Mouse (Mus musculus) urinary bladder, postnatal 14 days (tissue): ENCODE measurements around the gene Kctd7.

ENCODE experiments used
- DNase-seq: peaks from one replicate; pipeline ENCODE4 v3.0.0; 2021; ENCODE audit warnings: low spot score

The Kctd7 gene

DNA sequence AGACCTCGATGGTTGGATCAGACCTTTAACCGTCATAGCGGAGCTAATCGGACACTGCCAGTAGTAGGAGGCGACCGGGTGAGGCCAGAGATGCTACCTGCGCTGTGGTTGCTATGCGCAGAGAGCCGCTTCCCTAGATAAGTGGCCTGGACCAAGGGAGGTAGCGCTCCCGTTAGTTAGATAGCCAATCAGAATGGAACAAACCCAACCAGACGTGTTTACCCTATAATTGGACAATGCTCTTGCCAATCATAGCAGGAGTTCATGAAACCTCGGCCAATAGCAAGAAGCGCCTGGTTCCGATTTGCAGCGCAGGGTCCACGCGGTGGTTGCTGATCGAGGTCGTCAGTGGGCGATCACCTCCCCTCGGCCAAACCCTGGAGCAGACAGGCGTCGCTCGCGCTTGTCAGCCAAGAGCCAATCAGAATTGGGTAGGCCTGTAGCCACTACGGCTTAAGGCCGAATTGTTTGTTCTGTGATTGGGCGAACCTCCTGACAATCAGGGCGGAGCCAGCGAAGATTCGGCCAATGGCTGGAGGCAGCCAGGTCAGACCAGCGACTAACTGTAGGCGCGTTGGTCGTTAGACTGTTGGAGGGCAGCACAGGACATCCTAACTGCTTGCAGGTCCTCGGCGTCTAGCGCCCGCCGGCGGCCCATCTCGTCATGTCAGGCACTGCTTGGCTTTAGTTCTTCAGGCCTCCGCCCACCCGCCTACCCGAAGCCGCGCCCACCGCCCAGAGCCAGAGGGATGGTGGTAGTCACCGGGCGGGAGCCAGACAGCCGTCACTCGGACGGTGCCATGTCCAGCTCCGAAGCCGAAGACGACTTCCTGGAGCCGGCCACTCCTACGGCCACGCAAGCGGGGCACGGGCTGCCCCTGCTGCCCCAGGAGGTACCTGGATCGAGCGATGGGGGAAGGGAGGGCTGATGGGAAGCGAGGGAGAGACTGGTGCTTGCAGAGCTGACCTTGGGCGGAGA is at the start of gene Kctd7:
Gene Kctd7 (plus strand): TSS at position 528 of the 979 bp plus-strand sequence.
- peak; percentile 97 for DNase-seq

DNA sequence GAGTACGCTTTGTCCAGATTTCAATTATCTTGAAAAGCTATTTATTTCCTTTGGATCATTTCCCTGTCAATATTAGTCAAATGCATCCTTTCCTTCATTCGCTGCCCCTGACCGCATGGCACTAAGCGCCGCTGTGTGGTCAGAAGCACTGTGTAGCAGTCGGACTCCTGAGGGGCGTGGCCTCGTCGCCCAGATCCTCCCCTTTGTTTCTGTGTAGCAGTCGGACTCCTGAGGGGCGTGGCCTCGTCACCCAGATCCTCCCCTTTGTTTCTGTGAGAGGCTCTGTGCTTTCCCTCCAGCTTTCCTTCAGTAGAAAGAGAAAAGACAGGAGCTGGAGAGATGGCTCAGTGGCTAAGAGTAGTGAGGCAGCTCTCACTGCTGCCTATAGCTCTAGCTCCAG is 47.9 kb upstream of the Kctd7 start:
- DNase-seq: no peak

DNA sequence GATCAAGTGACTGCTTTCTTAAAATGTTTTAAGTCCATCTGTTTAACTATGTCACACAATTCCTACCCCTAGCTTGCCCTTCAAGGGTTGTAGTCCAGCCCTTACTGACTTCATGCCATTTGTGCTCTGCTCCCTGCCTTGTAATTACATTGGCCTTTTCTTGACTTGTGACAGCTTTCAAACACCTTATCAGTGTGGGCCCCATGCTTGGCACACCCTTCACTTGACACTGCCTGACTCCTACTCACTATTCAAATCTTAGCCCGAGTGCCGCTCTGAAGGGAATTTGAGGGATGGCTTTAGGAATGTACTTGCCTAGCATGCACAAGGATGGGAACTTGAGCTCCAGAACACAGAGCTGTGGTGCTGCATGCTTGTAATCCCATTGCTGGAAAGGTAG is 46.8 kb upstream of the Kctd7 start:
- DNase-seq: no peak

DNA sequence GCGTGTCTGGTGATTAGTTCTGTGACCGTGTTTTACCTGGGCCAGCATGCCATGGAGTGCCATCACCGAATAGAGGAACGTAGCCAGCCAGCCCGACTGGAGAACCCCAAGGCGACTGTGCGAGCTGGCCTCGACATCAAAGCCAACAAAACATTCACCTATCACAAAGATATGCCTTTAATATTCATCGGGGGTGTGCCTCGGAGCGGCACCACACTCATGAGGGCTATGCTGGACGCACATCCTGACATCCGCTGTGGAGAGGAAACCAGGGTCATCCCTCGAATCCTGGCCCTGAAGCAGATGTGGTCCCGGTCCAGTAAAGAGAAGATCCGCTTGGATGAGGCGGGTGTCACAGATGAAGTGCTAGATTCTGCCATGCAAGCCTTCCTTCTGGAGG is 42.9 kb upstream of the Kctd7 start:
- DNase-seq: no peak

DNA sequence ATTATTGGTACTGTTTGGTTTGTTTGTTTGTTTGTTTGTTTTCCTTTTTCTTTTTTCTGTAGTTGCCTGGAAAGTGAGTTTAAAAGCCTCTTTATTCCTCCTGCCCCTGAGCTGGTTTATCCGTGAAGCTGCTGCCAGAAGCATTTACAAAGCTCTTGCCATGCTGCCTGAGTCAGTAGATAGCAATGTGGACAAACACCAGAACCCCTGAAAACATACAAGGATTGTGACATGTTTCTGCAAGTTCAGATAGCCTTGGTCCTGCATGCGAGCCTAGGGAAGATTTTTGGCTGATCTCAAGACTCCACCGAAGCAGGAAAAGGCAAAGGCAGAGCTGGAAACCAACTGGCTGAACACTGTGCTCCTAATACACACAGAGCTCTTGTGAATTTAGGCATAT is 35.3 kb upstream of the Kctd7 start:
- DNase-seq: peak; percentile 37

DNA sequence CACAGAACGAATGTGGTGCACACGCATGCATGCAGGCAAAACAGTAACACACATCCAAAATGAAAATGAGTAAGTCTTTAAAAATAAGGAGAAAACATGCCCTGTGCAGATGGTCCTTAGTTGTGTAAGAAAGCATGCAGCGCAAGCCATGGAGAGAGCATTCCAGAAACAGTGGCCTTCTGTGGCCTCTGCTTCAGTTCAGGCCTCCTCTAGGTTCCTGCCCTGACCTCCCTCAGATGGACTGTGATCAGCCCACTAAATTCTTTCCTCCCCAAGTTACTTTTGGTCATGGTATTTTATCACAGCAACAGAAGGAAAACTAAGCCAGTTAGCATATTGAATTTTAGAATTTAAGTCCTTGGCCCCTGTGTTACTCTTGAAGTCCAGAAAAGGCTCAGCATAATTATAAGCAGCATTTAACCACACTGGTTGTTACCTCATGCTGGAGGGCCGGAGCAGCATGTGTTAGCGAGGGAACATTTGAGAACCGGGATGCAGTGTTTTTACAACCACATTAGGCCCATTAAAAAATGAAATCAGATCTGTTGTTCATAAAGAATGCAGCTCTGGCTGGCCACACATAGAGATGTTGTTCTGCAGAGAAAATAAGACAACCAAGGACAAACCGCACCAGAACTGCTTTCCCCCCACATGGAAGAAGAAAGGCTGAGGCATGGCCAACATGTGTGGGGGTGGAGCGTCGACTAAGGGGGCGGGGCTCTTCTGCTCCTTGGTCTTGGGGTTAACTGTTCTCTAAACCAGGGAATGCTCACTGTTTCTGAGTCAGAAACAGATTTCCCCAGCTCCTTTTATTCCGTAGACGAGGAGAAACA is 33.8 kb upstream of the Kctd7 start:
- DNase-seq: no peak

DNA sequence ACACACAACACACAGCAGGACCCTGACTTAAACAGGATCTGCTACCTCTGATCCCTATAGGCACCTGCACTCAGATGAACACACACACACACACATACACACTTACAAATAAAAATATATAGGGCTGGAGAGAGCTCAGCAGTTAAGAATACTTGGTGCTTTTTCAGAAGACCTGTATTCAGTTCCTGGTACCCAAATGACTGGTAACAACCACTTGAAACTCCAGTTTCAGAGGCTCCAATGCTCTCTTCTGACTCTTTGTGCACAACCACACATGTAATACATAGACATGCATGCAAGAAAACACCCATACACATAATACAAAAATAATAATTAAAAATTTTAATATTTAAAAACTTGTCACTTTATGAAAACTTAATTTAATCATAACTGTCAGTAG is 32.0 kb upstream of the Kctd7 start:
- DNase-seq: no peak

DNA sequence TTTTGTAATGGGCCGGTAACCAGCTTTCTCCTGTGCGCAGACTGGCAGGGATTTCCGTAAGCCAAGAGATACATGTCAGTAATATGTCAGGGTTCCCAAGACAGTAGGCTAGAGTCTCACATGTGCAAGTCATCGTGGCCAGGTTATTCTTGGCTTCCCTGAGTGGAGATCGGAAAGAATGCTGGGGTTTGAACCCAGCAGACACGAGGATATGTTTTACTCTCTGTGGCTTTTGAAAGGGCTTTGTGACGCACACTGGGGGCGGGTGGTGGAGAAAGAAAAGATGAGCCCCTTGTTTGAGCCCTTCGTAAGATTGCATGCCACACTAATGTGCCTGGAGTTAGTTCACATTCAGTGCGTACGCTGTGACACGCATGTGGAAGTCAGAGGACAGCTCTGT is 28.5 kb upstream of the Kctd7 start:
- DNase-seq: no peak

DNA sequence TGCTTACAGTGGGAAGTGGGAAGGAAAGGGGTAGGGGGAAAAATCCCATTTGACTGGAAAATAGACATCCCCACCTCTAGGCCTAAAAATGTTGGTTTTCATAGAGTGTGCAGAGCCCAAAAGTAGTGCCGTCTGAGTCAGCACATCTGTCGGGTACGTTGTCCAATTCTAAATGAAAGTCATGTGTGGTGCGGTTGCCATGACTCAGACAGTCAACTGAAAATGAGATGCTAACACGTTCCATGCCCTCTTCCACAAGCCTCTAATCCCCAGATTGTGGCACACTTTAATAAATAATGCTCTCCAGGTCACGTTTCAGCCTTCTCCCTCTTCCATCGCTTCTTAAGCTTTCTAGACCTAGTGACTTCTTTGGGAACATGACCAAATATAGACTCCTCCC is 27.8 kb upstream of the Kctd7 start:
- DNase-seq: no peak

DNA sequence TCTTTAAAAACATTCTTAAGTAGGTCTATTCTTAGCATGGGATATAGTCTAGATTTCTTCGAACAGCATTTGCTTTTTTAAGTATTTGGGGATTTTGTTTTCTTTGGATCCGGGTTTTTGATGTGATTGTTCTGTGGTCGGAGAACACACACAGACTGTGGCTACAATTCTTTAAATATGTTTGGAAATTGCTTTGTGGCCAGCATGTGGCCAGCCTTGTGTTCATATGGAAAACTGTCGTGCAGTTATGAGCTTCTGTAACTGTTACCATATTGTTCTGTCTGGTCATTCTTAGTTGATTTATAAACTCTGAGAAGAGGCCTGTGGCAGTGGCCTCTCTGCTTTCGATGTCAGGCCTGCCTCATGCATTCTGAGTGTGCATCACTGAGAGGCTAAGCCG is 26.7 kb upstream of the Kctd7 start:
- DNase-seq: no peak

DNA sequence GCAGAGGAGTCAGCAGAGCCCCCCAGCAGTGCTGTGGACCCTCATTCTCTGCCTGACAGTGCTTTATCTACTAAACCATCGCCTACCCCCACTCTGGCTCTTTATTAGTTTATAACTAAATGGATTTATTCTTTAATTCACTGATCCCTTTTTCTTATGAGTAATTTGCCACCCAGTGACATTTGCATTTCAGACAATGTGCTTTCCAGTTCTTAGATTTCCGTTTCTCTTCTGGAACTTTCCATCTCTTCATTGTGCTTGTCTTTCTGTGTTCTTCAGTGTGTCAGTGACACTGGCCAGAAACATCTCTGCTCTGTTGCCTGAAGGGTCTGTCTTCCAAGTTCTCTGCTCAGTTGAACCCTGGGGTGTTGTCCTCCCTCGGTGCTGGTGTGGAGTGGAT is 25.4 kb upstream of the Kctd7 start:
- no peak for DNase-seq

DNA sequence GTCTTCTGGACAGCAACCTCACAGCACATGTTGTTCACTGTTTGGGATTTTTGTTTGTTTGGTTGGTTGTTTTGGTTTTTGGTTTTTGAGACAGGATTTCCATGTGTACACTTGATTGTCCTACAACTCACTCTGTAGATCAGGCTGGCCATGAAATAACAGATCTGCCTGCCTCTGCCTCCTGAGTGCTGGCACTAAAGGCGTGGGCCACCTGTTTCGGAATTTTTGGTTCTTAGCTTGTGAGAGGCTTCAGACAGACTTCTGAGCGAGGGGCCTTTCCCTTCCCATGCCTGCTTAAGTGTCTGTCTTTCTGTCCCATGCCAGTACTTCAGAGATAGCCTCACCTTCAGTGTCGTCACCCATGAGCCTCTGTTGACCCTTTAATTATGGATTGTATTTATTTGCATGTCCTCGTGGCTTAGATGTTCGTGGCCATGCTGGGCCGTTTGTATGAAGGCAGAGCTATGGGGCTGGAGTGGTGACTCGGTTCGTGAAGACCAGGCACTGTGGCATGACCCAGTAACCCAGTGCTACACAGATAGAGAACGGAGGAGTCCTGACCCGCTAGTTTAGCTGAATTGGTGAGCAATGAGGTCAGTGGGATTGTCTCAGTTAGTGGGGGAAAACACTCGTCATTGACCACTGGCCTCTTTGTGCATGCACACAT is 24.5 kb upstream of the Kctd7 start:
- no peak for DNase-seq

DNA sequence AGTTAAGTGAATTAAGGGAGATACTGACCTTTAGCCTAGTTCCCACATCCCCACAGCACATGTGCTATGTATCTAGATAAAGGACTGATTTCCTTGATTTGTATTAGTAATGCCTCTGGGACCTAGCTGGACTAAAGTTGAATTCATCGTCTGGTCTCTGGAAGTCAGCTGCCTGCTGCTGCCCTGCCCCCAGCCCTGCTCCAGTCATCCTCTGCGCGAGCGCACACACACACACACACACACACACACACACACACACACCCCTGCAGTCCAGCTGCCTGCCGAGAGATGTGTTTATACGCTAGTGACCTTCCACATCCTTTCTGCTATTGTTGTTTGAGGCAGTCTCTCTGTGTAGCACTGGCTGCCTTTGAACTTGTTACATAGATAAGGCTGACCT is 23.8 kb upstream of the Kctd7 start:
- DNase-seq: no peak

DNA sequence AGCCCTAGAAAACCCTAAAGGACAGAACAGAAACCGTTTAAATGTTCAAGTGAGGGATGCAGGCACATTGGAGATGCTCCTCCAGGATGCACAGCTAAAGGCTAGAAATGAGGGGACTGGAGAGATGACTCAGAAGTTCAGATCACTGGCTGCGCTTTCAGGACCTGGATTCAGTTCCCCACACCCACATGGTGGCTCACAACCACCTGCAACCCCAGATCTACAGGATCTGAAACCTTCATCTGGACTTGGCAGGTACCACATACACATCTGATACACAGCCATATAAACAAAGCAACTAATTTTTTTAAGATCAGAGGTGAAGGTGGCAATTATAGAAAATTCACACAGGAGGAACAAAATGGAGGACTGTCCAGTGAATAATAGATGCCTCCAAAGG is 22.3 kb upstream of the Kctd7 start:
- no peak for DNase-seq

DNA sequence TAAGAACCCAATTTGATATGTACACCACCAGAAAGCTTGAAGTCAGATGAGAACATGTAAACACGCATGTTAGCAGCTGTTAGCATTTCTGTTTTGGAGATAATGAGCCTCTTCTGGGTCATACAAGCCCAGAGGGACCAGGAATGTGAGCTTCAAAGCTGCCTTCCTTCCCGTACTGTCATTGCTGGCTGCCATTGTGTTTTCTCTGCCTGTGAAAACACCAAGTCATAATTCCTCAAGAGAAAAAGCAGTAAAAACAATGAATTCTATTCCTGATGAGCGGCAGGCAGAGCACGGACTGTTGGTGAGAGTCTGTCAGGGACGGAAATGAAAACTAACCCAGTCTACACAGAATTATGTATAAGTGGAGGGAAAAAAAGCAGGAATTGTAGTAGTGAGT is 20.4 kb upstream of the Kctd7 start:
- DNase-seq: no peak

DNA sequence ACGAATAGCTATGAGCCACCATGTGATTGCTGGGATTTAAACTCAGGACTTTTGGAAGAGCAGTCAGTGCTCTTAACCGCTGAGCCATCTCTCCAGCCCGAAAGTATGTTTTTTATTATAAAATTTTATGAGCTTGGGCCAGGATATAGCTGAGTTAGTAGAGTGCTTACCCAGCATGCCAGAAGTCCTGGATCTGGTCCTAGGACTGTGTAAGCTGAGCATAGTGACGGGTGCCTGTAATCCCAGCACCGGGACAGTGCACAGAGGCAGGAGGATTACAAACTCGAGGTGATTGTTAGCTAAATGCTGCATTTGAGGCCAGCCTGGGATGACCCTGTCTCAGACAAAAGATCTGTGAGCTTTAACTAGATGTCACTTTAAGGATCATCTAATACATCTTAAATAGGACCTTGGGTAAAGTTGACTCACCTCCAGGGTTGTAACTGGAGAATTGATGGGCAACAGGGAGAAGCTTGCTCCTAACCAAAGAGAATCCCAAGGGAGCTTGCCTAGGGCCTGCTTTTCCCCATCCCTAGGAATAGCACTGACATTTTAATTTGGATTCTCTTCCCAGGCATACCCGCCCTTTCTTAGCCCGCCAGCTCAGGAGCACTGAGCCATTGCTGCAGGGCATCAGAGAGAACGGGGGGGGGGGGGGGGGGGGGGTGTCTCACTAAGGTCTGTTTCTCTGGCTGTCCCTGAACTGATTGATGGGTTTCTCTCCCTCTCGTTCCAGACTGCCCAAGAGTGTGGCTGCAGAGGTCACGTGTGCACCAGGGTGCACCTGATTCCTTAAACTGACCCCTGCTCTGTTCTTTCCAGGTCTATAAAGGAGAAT is 15.8 kb upstream of the Kctd7 start:
- peak; percentile 29 for DNase-seq

DNA sequence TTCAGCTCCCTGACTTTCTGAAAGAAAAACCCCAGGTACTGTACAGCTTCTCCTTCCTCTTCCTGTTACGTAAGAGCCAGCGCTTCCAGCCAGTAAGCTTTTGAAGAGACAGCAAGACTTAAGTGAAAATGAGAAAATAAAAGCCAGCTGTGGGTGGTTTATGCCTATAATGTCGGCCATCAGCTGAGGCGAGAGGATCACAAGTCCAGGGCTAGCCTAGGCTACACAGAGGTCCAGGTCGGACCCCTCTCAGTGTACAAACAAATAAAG is 15.2 kb upstream of the Kctd7 start:
- no peak for DNase-seq

DNA sequence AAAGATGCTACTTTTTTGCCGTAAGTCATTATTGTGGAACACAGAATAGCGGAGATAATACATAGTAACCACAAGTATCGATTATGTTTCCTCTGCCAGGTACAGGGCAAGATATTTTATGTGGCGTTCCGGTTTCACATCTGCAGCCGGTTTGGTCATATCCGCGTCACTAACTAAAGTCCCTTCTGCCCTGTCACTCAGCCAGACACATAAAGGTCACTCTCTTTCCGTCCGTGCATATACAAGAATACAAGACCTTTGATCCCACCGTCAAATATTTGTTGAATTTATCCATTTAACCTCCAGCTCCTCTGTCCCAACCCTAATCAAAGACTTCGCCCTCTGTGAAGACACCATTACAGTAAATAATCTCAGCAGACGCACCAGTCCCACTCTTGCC is 8.1 kb upstream of the Kctd7 start:
- no peak for DNase-seq

DNA sequence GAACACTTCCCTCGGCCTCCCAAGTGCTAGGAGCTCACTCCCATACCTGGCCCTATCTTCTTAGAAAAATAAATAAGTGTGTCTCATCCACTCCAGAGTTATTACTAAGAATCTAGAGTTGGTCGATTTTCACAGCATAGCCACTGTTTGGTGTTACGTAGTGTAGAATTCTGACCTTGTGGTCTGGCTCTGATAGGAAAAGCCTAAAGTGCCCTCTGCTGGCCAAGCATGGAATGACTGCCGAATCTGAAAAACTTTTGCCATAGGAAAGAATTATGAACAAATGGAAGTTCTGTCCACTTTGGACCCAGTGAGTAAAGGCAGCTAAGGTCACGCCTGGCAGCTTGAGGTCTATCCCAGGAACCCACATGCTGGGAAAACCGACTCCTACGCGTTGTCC is 5.3 kb upstream of the Kctd7 start:
- peak; percentile 83 for DNase-seq

DNA sequence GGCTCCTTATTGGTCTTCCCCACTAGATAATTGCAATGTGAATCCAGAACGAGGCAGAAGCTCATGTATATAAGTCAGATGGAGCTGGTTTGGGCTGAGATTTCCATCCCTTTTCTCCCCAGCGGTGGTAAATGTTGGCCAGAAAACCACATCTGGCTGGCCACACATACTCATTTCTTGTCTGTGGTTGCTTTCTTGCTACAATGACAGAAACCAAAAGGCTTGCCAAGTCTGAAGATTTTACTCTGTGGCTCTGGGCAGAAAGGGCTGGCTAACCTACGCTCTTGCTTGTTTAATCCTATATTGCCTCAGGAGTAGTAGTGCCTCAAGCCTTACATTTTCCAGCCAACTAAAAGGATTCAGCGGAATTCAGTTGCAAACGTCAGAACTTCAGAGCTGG is 3.5 kb upstream of the Kctd7 start:
- DNase-seq: no peak

DNA sequence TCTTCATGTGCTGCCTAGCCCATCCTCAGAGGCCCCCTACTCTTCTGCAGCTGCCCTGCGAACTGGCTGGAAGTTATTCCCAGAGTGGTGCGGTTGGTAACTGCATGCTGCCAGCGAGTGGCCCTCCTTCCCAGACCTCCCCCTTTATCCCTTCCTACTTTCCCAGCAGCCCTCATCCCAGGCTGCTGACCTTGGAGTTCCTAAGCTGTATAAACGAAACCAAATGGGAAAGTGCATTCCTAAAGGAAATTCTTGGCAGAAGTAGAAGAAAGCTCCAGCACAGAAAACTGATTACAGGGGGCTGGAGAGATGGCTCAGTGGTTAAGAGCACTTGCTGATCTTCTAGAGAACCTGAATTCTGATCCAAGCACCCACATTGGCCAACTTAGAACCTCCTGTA is 2.6 kb upstream of the Kctd7 start:
- no peak for DNase-seq

DNA sequence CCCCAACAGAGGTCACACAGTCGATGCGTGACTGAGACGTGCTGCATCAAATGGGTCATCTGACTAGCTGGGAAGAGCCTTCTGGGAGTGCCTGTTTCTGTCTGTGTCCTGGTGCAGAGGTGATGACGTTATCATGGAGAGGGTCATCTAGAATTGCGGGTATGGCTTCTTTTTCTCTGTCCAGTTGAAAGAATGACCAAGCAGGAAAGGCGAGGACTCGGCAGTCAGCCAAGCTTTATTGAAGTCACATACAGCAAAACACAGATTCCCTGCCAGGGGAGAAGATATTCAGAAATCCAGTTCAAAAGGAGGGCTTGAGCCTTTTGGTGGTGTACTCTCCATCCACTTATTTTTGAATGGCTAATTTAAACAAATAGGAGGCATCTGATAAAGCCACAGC is 1.6 kb upstream of the Kctd7 start:
- no peak for DNase-seq
